Mouse (Mus musculus): ENCODE measurements around the gene Whrn.

DNA sequence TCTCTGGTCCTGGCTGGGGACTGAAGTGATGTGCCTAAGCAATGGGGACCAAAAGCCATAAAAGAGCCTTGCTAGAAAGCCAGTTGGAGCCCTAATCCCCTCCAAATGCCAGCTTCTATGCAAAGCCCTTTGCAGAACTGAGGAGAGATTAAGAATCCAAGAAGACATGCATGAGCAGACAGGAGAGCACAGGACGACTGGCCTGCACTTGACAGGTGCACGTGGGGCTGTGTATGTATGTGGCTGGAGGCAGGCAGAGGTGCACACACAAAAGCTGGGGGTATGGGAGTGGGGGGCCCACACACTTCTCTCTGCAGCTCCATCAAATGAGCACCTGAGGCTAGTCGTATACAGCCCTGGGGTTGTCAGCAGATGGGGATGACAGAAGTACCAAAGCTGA is 5.6 kb downstream of the Whrn start:
- TF ChIP-seq CTCF (IDR thresholded peaks at IDR 0.05) (no peak), EP300 (IDR thresholded peaks at IDR 0.05) (no peak)

Measured in lung, postnatal 0 days (tissue).